Mouse (Mus musculus) myocyte (in vitro differentiated cells): ENCODE measurements around the gene Zbtb20.

Source experiments
- E2F4 ChIP-seq: IDR thresholded peaks from one replicate; pipeline ENCODE4 v1.6.1; 2011; ENCODE audit warnings: mild to moderate bottlenecking, control low read depth, moderate library complexity; ENCODE audit not compliant: insufficient read depth
- MYOD1 ChIP-seq, 3 experiments: IDR thresholded peaks; one replicate each; pipeline ENCODE4 v1.6.1; 2011; ENCODE audit warnings: control low read depth in 2 of 3, low read depth in 2 of 3, mild to moderate bottlenecking in 2 of 3, moderate library complexity in 1 of 3; ENCODE audit not compliant: insufficient read length in 2 of 3, control insufficient read depth in 1 of 3
- POLR2A ChIP-seq: IDR thresholded peaks from one replicate; pipeline ENCODE4 v1.6.1; 2011; ENCODE audit warnings: low read depth, mild to moderate bottlenecking, control low read depth, moderate library complexity; ENCODE audit not compliant: insufficient read length
- POLR2AphosphoS2 ChIP-seq: IDR thresholded peaks from one replicate; pipeline ENCODE4 v1.6.1; 2011; ENCODE audit warnings: low read depth, control low read depth; ENCODE audit not compliant: insufficient read length
- SRF ChIP-seq: IDR thresholded peaks from one replicate; pipeline ENCODE4 v1.6.1; 2011; ENCODE audit warnings: low read depth; ENCODE audit not compliant: control insufficient read depth, insufficient read length
- USF1 ChIP-seq: IDR thresholded peaks from one replicate; pipeline ENCODE4 v1.6.1; 2011; ENCODE audit warnings: low read depth, mild to moderate bottlenecking, control low read depth, moderate library complexity

GRCm38 (mm10) chr16:42885964-42886363 is 10.3 kb downstream of the Zbtb20 start:
- TF ChIP-seq SRF (no peak), USF1 (no peak), POLR2AphosphoS2 (no peak), MYOD1 (IDR thresholded peaks at IDR 0.05; ENCODE audit: control insufficient read depth in 1 of 3, insufficient read length in 2 of 3, low read depth in 2 of 3) (no peak), E2F4 (no peak), POLR2A (no peak)
